Mouse (Mus musculus): ENCODE data around the gene Larp6. TPM values are rescaled to one million over a fixed set of nuclear protein-coding genes. Genes with fewer than 3 reads are reported as not detected.

The Larp6 gene
- 1.2 and 1.3 TPM in 2 replicates for polyA plus RNA-seq (2015; fragmentation: Nextera tagmentation; extraction: Ambion mirVana)

- Histone ChIP-seq H3K27me3 (ENCODE audit: control insufficient read depth, insufficient read depth, low read depth, low read length) (no peaks in the 10 kb centered on the region), H3K4me3 (ENCODE audit: low read length) (peak within 1 kb of the TSS; percentile 64), H3K4me2 (ENCODE audit: low read depth, low read length) (peak within 1 kb of the TSS; percentile 99), H3K27ac (ENCODE audit: low read length) (no peak within 1 kb of the TSS), H3K36me3 (ENCODE audit: control insufficient read depth, insufficient read depth, low read length) (no peaks in the 10 kb centered on the region), H3K9ac (ENCODE audit: low read length) (peak within 1 kb of the TSS; percentile 75), H3K9me3 (ENCODE audit: control insufficient read depth, low read length) (no peaks in the 10 kb centered on the region), H3K4me1 (replicated peaks; ENCODE audit: control insufficient read depth, insufficient read depth, low read length) (peaks cover 4% of the 10 kb centered on the region)
- WGBS, result 2% methylated on average over 66 of the region's 66 CpGs
- peak; percentile 76 for ATAC-seq (ENCODE audit: low read depth)
Observed at GRCm38 (mm10) chr9:60712771-60713541, at the start of gene Larp6. TSS of gene Larp6 (plus strand) at chr9:60712989.

- no peak for ATAC-seq (ENCODE audit: low read depth)
- WGBS, result 92% methylated on average over 12 of the region's 12 CpGs
Observed at GRCm38 (mm10) chr9:60664385-60664784, 48.4 kb upstream of the Larp6 start.

GRCm38 (mm10) chr9:60664866-60665265 is 47.9 kb upstream of the Larp6 start:
- Histone ChIP-seq H3K27me3 (ENCODE audit: control insufficient read depth, insufficient read depth, low read depth, low read length) (no peaks in the 10 kb centered on the region), H3K36me3 (ENCODE audit: control insufficient read depth, insufficient read depth, low read length) (peaks cover 3% of the 10 kb centered on the region; the same call in 1 of the 2 replicates), H3K27ac (ENCODE audit: low read length) (no peak overlapping the region), H3K4me1 (replicated peaks; ENCODE audit: control insufficient read depth, insufficient read depth, low read length) (no peaks in the 10 kb centered on the region), H3K4me3 (ENCODE audit: low read length) (no peak overlapping the region), H3K4me2 (ENCODE audit: low read depth, low read length) (no peak overlapping the region), H3K9ac (ENCODE audit: low read length) (no peak overlapping the region), H3K9me3 (ENCODE audit: control insufficient read depth, low read length) (no peaks in the 10 kb centered on the region)
- ATAC-seq (ENCODE audit: low read depth), result no peak
- WGBS, result 88% methylated on average over 5 of the region's 5 CpGs

More at GRCm38 (mm10) chr9:60664385-60664784, 48.4 kb upstream of the Larp6 start:
- no peak overlapping the region for H3K4me3 ChIP-seq (ENCODE audit: low read length)
- peaks cover 3% of the 10 kb centered on the region; the same call in 1 of the 2 replicates for H3K36me3 ChIP-seq (ENCODE audit: control insufficient read depth, insufficient read depth, low read length)
- no peak overlapping the region for H3K27ac ChIP-seq (ENCODE audit: low read length)
- no peaks in the 10 kb centered on the region for H3K4me1 ChIP-seq (replicated peaks; ENCODE audit: control insufficient read depth, insufficient read depth, low read length)
- no peaks in the 10 kb centered on the region for H3K9me3 ChIP-seq (ENCODE audit: control insufficient read depth, low read length)
- H3K9ac ChIP-seq (ENCODE audit: low read length), result no peak overlapping the region
- H3K4me2 ChIP-seq (ENCODE audit: low read depth, low read length), result no peak overlapping the region
- no peaks in the 10 kb centered on the region for H3K27me3 ChIP-seq (ENCODE audit: control insufficient read depth, insufficient read depth, low read depth, low read length)

GRCm38 (mm10) chr9:60665535-60665934 is 47.3 kb upstream of the Larp6 start:
- 79% methylated on average over 3 of the region's 3 CpGs for WGBS
- no peak overlapping the region for H3K9ac ChIP-seq (ENCODE audit: low read length)
- H3K4me1 ChIP-seq (replicated peaks; ENCODE audit: control insufficient read depth, insufficient read depth, low read length), result no peaks in the 10 kb centered on the region
- H3K9me3 ChIP-seq (ENCODE audit: control insufficient read depth, low read length), result no peaks in the 10 kb centered on the region
- no peaks in the 10 kb centered on the region for H3K27me3 ChIP-seq (ENCODE audit: control insufficient read depth, insufficient read depth, low read depth, low read length)
- H3K4me3 ChIP-seq (ENCODE audit: low read length), result no peak overlapping the region
- peaks cover 3% of the 10 kb centered on the region; the same call in 1 of the 2 replicates for H3K36me3 ChIP-seq (ENCODE audit: control insufficient read depth, insufficient read depth, low read length)
- ATAC-seq (ENCODE audit: low read depth), result no peak
- H3K27ac ChIP-seq (ENCODE audit: low read length), result no peak overlapping the region
- no peak overlapping the region for H3K4me2 ChIP-seq (ENCODE audit: low read depth, low read length)

GRCm38 (mm10) chr9:60668886-60669285 is 43.9 kb upstream of the Larp6 start:
- Histone ChIP-seq H3K27me3 (ENCODE audit: control insufficient read depth, insufficient read depth, low read depth, low read length) (no peaks in the 10 kb centered on the region), H3K4me3 (ENCODE audit: low read length) (no peak overlapping the region), H3K9ac (ENCODE audit: low read length) (no peak overlapping the region), H3K9me3 (ENCODE audit: control insufficient read depth, low read length) (no peaks in the 10 kb centered on the region), H3K4me2 (ENCODE audit: low read depth, low read length) (no peak overlapping the region), H3K27ac (ENCODE audit: low read length) (no peak overlapping the region), H3K4me1 (replicated peaks; ENCODE audit: control insufficient read depth, insufficient read depth, low read length) (no peaks in the 10 kb centered on the region), H3K36me3 (ENCODE audit: control insufficient read depth, insufficient read depth, low read length) (peaks cover 3% of the 10 kb centered on the region; the same call in 1 of the 2 replicates)
- WGBS, result 83% methylated on average over 6 of the region's 6 CpGs
- no peak for ATAC-seq (ENCODE audit: low read depth)

- no peak overlapping the region for H3K4me2 ChIP-seq (ENCODE audit: low read depth, low read length)
- 93% methylated on average over 6 of the region's 6 CpGs for WGBS
- no peak for ATAC-seq (ENCODE audit: low read depth)
- H3K27me3 ChIP-seq (ENCODE audit: control insufficient read depth, insufficient read depth, low read depth, low read length), result no peaks in the 10 kb centered on the region
- no peaks in the 10 kb centered on the region for H3K36me3 ChIP-seq (ENCODE audit: control insufficient read depth, insufficient read depth, low read length)
- H3K4me1 ChIP-seq (replicated peaks; ENCODE audit: control insufficient read depth, insufficient read depth, low read length), result no peaks in the 10 kb centered on the region
- no peaks in the 10 kb centered on the region for H3K9me3 ChIP-seq (ENCODE audit: control insufficient read depth, low read length)
- H3K27ac ChIP-seq (ENCODE audit: low read length), result no peak overlapping the region
- H3K9ac ChIP-seq (ENCODE audit: low read length), result no peak overlapping the region
- no peak overlapping the region for H3K4me3 ChIP-seq (ENCODE audit: low read length)
Observed at GRCm38 (mm10) chr9:60672568-60672967, 40.2 kb upstream of the Larp6 start.

- ATAC-seq (ENCODE audit: low read depth), result no peak
- no peak overlapping the region for H3K4me3 ChIP-seq (ENCODE audit: low read length)
- no peak overlapping the region for H3K9ac ChIP-seq (ENCODE audit: low read length)
- H3K36me3 ChIP-seq (ENCODE audit: control insufficient read depth, insufficient read depth, low read length), result no peaks in the 10 kb centered on the region
- H3K27me3 ChIP-seq (ENCODE audit: control insufficient read depth, insufficient read depth, low read depth, low read length), result no peaks in the 10 kb centered on the region
- no peak overlapping the region for H3K4me2 ChIP-seq (ENCODE audit: low read depth, low read length)
- H3K4me1 ChIP-seq (replicated peaks; ENCODE audit: control insufficient read depth, insufficient read depth, low read length), result no peaks in the 10 kb centered on the region
- H3K27ac ChIP-seq (ENCODE audit: low read length), result no peak overlapping the region
- no peaks in the 10 kb centered on the region for H3K9me3 ChIP-seq (ENCODE audit: control insufficient read depth, low read length)
Observed at GRCm38 (mm10) chr9:60674780-60675179, 38.0 kb upstream of the Larp6 start.

- H3K4me3 ChIP-seq (ENCODE audit: low read length), result no peak overlapping the region
- ATAC-seq (ENCODE audit: low read depth), result no peak
- WGBS, result 80% methylated on average over 4 of the region's 4 CpGs
- H3K4me1 ChIP-seq (replicated peaks; ENCODE audit: control insufficient read depth, insufficient read depth, low read length), result no peaks in the 10 kb centered on the region
- no peak overlapping the region for H3K9ac ChIP-seq (ENCODE audit: low read length)
- no peaks in the 10 kb centered on the region for H3K27me3 ChIP-seq (ENCODE audit: control insufficient read depth, insufficient read depth, low read depth, low read length)
- no peaks in the 10 kb centered on the region for H3K9me3 ChIP-seq (ENCODE audit: control insufficient read depth, low read length)
- H3K36me3 ChIP-seq (ENCODE audit: control insufficient read depth, insufficient read depth, low read length), result no peaks in the 10 kb centered on the region
- no peak overlapping the region for H3K4me2 ChIP-seq (ENCODE audit: low read depth, low read length)
- no peak overlapping the region for H3K27ac ChIP-seq (ENCODE audit: low read length)
Observed at GRCm38 (mm10) chr9:60676429-60676828, 36.4 kb upstream of the Larp6 start.

GRCm38 (mm10) chr9:60678913-60679312 is 33.9 kb upstream of the Larp6 start:
- Histone ChIP-seq H3K4me3 (ENCODE audit: low read length) (no peak overlapping the region), H3K9me3 (ENCODE audit: control insufficient read depth, low read length) (no peaks in the 10 kb centered on the region), H3K27me3 (ENCODE audit: control insufficient read depth, insufficient read depth, low read depth, low read length) (no peaks in the 10 kb centered on the region), H3K4me2 (ENCODE audit: low read depth, low read length) (no peak overlapping the region), H3K27ac (ENCODE audit: low read length) (no peak overlapping the region), H3K4me1 (replicated peaks; ENCODE audit: control insufficient read depth, insufficient read depth, low read length) (no peaks in the 10 kb centered on the region), H3K36me3 (ENCODE audit: control insufficient read depth, insufficient read depth, low read length) (no peaks in the 10 kb centered on the region), H3K9ac (ENCODE audit: low read length) (no peak overlapping the region)
- ATAC-seq (ENCODE audit: low read depth), result no peak
- 45% methylated on average over 5 of the region's 5 CpGs for WGBS
